Mouse (Mus musculus) urinary bladder, adult 18-20 months (tissue): ENCODE measurements at regions not wholly inside any gene's neighbourhood (a gene's known extent, or its start where the extent isn't known, plus 50 kb on each side); places are given as distances from the start of the nearest gene placed in this dataset.
"Not testable (repeated sequence)": the region's sequence is repeated elsewhere in the genome, so short reads cannot be mapped to it uniquely, and the experiment has no call there.

ENCODE experiments used
- DNase-seq, 2 experiments: peaks; one replicate each; pipeline ENCODE4 v3.0.0; 2022; ENCODE audit warnings: low spot score in 2 of 2, mixed read lengths in 2 of 2

DNA sequence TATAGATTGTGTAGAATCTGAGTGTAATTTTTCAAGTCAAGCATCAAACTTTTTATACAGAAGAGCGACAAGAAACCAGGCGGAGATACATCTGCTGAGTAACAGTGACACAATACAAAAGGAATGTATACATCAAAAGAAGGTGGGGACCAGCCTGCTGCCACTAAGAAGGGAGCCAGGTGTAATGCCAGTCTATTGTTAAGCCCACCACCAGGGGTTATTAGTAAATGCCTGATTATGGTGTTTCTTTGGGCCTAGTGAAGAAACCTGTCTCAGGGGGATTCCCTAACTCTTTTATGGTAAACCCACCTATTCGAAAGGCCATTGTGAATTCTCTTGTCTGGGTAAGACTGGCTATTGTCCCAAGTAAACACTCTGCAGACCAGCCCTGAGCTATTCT is 126.3 kb upstream of the Thpo start:
- DNase-seq, result not testable (repeated sequence)

- DNase-seq, result no peak
These were observed 120.4 kb upstream of the Thpo start for GRCm38 (mm10) chr16:20854696-20855213.

GRCm38 (mm10) chr16:20838151-20838550 is 103.8 kb upstream of the Thpo start:
- DNase-seq, result no peak

DNA sequence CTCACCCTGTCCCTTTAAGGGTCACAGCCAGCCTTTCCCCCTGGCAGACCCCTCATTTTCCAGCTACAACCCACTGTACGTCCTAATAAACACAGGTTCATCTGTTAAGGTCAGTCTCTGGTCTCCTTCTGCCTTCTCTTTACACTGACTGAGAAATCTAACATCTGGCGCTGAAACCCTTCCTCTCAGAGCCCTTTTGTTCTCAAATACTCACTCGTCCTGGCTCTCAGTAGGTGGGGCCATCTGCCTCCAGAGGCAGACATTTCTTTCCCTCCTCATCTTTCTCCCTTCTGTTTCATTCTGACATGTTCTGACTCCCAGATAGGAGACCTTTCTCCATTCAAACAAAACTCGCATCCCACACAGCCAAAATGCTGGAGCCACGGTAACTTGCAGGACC is 102.6 kb upstream of the Thpo start:
- no peak for DNase-seq

DNA sequence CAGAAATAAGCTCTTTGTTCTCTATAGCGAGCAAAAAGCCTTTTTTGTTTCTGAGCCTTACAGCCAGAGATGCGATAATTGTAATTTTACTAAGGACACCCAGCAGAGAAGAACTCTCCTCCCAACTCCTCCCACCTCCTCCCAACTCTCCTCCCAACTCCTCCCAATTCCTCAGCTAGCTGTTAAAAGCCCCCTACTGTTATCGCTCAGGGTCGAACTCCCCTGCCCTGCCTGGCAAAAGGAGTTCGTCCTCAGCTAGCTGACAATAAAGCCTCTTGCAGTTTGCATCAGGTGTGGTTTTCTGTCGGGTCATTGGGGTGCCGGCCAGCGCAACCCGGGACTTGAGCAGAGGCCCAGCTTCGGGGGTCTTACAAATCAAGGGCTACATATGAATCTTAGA is 99.5 kb upstream of the Thpo start:
- DNase-seq, result not testable (repeated sequence)

GRCm38 (mm10) chr16:20833301-20833700 is 99.0 kb upstream of the Thpo start:
- no peak for DNase-seq

GRCm38 (mm10) chr16:20829732-20830435 is 95.6 kb upstream of the Thpo start:
- no peak for DNase-seq

GRCm38 (mm10) chr16:20828996-20829731 is 94.9 kb upstream of the Thpo start:
- DNase-seq, result no peak

DNA sequence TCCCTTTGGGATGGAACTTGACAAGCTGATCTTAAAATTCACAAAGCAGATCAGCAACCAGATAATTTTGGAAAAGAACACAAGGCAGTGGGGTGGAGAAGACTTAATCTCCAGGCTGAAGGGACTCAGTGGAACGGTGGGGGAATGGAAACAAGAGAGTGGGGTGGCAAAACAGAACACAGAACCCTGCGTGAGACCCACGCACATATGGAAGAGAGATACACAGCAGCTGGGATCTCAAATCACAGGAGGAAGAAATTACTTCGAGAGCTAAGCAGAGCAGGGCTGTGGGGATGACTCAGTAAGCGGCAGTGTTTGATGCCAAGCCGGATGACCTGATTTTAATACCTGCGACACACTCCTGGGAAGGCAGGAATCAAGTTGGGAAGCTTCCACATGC is 89.9 kb upstream of the Thpo start:
- no peak for DNase-seq

GRCm38 (mm10) chr16:20820939-20821338 is 86.6 kb upstream of the Thpo start:
- DNase-seq, result no peak

- no peak for DNase-seq
These were observed 85.3 kb upstream of the Thpo start for GRCm38 (mm10) chr16:20819568-20819967.

DNA sequence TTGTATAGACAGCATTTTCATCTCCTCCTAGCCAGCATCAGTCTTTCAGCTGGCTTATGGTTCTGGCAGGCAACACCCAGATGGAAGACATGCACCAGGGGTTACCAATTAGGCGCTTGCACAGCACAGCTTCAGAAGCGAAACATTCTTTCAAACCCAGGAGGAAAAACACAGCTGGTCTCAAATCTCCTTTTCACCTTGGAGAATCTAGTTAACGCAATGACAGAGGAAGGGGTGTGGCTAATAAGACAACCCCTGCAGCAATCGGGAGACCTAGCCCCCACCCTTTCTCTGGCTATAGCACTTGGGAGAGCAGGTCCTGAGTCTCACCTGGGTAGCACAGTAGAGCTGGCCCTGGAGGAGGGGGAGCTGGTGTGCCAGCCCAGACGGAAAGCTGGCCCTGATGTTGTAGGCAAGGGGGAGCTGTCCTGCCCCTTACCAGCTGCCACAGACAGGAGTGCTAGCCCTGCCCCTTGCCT is 84.4 kb upstream of the Thpo start:
- DNase-seq, result no peak

GRCm38 (mm10) chr16:20814976-20815375 is 80.7 kb upstream of the Thpo start:
- DNase-seq, result no peak

DNA sequence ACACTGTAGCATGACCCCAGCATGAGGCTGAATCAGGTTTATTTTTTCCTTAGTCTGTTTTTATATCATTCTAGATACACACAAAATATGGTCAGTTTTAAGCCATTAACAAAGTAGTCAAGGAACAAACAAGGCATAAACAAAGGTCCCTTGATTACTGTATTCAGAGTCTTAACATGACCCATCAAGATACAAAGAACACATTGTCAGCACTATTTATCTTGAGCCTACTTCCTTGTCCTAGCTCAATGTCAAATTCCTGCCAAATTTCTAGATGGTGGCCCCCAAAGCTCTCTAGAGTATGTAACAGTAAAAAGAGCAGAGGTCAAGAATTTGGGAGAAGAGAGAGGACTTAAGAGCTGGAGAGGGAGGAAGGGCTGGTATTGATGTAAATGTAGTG is 79.9 kb upstream of the Thpo start:
- no peak for DNase-seq

DNA sequence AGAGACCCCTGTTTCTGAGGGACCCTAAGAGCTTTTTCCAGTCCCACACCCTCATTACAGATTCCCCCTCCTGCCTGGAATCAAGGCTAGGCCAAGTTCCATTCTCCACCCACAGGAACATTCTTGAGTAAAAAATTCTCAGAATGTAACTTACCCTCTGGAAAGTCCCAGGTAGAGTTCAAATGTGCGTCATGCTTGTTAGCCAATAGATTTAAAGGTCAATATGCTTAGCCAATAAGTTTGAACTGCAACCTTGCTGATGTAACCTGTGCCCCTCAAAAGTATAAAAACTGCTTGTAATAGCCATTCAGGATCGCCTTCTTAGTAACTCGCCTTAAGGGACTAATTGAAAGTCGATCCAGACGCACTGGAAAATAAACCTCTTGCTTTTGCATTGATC is 77.7 kb upstream of the Thpo start:
- not testable (repeated sequence) for DNase-seq

GRCm38 (mm10) chr16:20810322-20810721 is 76.0 kb upstream of the Thpo start:
- DNase-seq, result no peak

- DNase-seq, result no peak
These were observed 74.0 kb upstream of the Thpo start for GRCm38 (mm10) chr16:20808263-20808662.

- DNase-seq, result no peak
These were observed 72.4 kb upstream of the Thpo start for GRCm38 (mm10) chr16:20806739-20807138.

GRCm38 (mm10) chr16:20805793-20806192 is 71.5 kb upstream of the Thpo start:
- no peak for DNase-seq

DNA sequence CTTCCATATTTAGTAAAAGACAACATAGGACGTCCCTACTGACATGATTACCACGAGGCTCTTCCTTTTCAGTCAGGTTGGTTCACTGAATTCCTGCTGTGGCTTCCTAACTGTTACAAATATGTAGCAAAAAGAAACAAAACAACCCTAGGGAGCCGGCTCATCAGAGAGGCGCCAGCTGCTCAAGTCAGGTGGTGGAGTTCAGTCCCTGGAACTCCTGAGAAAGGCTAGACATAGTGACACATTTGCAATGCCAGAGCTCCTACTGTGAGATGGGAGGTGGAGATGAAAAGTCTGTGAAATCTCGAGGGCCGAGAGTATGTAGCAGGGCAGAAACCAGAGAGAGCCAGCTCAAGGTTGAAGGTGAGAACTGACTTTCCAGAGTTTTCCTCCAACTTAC is 70.8 kb upstream of the Thpo start:
- no peak for DNase-seq

GRCm38 (mm10) chr16:20804601-20805017 is 70.3 kb upstream of the Thpo start:
- peak; percentile 45 to 71 for DNase-seq

- no peak for DNase-seq
These were observed 69.1 kb upstream of the Thpo start for GRCm38 (mm10) chr16:20803278-20803930.
